Mouse (Mus musculus) liver, embryonic 14.5 days (tissue): ENCODE results near the gene Ak3.

Source experiments
- CTCF ChIP-seq: IDR thresholded peaks from 2 replicates; pipeline ENCODE4 v1.5.1; 2016; ENCODE audit warnings: antibody characterized with exemption, low read depth, control low read depth
- EP300 ChIP-seq: IDR thresholded peaks from 2 replicates; pipeline ENCODE4 v1.6.1; 2016; ENCODE audit warnings: antibody characterized with exemption, low read depth

GRCm38 (mm10) chr19:29049401-29050075 lies 1.8 kb upstream of the Ak3 start:
- no peak for TF ChIP-seq CTCF
- TF ChIP-seq EP300: no peak
